Mouse (Mus musculus): ENCODE measurements around the gene Fbxo46. TPM values are rescaled to one million over a fixed set of nuclear protein-coding genes. Genes with fewer than 3 reads are reported as not detected.
A peak's percentile ranks its signal among the peaks of the same experiment; 100 is the strongest.

The Fbxo46 gene
- total RNA-seq, 1 experiment from 2014 or later: 8.3 TPM

- ATAC-seq (replicated peaks in 1 of 2; ENCODE audit: insufficient read depth in 1 of 2, low FRiP score in 2 of 2, low TSS enrichment in 1 of 2, low read depth in 1 of 2, poor library complexity in 2 of 2, severe bottlenecking in 2 of 2): no peak
These were observed 32.9 kb upstream of the Fbxo46 start for GRCm38 (mm10) chr7:19086760-19087159.

- ATAC-seq (replicated peaks in 1 of 2; ENCODE audit: insufficient read depth in 1 of 2, low FRiP score in 2 of 2, low TSS enrichment in 1 of 2, low read depth in 1 of 2, poor library complexity in 2 of 2, severe bottlenecking in 2 of 2): peak; percentile 26 to 42; a peak in 2 of 4 replicates
These were observed 30.8 kb upstream of the Fbxo46 start for GRCm38 (mm10) chr7:19088813-19089212.

GRCm38 (mm10) chr7:19091913-19092312, 27.7 kb upstream of the Fbxo46 start:
- ATAC-seq (replicated peaks in 1 of 2; ENCODE audit: insufficient read depth in 1 of 2, low FRiP score in 2 of 2, low TSS enrichment in 1 of 2, low read depth in 1 of 2, poor library complexity in 2 of 2, severe bottlenecking in 2 of 2): no peak

GRCm38 (mm10) chr7:19092381-19093173, 27.1 kb upstream of the Fbxo46 start:
- peak; percentile 2 to 18; a peak in 1 of 4 replicates for ATAC-seq (replicated peaks in 1 of 2; ENCODE audit: insufficient read depth in 1 of 2, low FRiP score in 2 of 2, low TSS enrichment in 1 of 2, low read depth in 1 of 2, poor library complexity in 2 of 2, severe bottlenecking in 2 of 2)

DNA sequence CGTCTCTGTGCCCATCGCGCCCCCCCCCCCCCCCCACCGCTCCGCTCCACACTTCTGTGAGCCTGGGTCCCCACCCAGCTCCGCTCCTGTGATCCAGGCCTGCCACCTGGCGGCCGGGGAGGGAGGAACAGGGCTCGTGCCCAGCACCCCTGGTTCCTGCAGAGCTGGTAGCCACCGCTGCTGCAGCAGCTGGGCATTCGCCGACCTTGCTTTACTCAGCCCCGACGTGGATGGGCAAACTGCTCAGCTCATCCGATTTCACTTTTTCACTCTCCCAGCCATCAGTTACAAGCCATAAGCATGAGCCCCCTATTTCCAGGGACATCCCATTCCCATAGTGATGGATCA, 26.5 kb upstream of the Fbxo46 start:
- ATAC-seq (replicated peaks in 1 of 2; ENCODE audit: insufficient read depth in 1 of 2, low FRiP score in 2 of 2, low TSS enrichment in 1 of 2, low read depth in 1 of 2, poor library complexity in 2 of 2, severe bottlenecking in 2 of 2): peak; percentile 49 to 71

DNA sequence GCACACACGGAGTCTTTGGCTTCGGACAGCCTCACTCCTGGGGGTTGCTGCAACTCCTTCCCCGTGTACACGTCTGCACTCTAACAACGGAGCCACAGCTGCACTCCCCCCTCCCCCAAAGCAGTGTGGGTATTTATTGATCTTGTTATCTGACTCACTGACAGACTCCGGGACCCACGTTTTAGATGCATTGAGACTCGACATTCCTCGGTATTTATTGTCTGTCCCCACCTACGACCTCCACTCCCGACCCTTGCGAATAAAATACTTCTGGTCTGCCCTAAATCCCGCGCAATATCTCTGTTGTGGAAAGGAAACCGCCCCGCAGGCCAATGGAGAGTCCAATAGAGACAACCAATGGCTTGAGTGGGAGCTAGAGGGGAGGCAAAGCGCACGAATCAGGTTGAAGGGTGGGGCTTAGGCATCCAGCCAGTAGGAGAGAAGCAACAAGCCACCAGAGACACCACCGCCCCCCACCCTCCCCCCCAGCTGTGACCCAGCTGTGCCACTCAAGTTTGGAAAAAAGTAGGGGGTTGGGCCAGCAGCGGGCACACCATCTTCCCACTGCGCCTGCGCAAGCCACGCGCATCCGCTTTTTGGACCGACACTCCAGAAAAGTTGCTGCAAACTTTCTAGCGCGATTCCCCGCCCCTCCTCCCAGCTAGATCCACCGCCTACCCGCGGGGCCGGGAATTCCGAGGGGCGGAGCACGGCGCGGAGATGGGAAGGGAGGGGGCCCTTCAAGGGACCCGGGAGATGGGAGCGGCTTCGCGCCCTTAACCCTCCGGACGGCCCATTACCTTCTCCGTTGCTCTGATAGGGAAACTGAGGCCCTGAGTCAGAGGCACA, 25.9 kb upstream of the Fbxo46 start:
- ATAC-seq (replicated peaks in 1 of 2; ENCODE audit: insufficient read depth in 1 of 2, low FRiP score in 2 of 2, low TSS enrichment in 1 of 2, low read depth in 1 of 2, poor library complexity in 2 of 2, severe bottlenecking in 2 of 2): peak; percentile 74 to 75

DNA sequence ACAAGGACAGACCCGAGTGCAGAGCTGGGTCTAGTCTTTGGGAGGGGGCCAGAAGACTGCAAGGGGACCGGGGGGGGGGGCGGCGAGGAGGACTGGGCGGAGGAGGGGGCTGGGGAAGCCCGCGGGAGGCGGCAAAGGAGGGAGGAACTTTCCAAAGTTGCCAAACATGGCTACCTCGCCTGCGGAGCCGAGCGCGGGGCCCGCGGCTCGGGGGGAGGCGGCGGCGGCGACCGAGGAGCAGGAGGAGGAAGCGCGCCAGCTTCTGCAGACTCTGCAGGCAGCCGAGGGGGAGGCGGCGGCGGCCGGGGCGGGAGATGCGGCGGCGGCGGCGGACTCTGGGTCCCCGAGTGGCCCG, 25.2 kb upstream of the Fbxo46 start, which contains the start of gene Six5:
Six5 (plus strand) TSS at position 124 of the 355 bp plus-strand sequence.
- ATAC-seq (replicated peaks in 1 of 2; ENCODE audit: insufficient read depth in 1 of 2, low FRiP score in 2 of 2, low TSS enrichment in 1 of 2, low read depth in 1 of 2, poor library complexity in 2 of 2, severe bottlenecking in 2 of 2): no peak

GRCm38 (mm10) chr7:19094826-19095750, 24.6 kb upstream of the Fbxo46 start:
- no peak for ATAC-seq (replicated peaks in 1 of 2; ENCODE audit: insufficient read depth in 1 of 2, low FRiP score in 2 of 2, low TSS enrichment in 1 of 2, low read depth in 1 of 2, poor library complexity in 2 of 2, severe bottlenecking in 2 of 2)

GRCm38 (mm10) chr7:19095751-19096110, 23.9 kb upstream of the Fbxo46 start:
- ATAC-seq (replicated peaks in 1 of 2; ENCODE audit: insufficient read depth in 1 of 2, low FRiP score in 2 of 2, low TSS enrichment in 1 of 2, low read depth in 1 of 2, poor library complexity in 2 of 2, severe bottlenecking in 2 of 2): peak; percentile 17 to 33; a peak in 2 of 4 replicates

DNA sequence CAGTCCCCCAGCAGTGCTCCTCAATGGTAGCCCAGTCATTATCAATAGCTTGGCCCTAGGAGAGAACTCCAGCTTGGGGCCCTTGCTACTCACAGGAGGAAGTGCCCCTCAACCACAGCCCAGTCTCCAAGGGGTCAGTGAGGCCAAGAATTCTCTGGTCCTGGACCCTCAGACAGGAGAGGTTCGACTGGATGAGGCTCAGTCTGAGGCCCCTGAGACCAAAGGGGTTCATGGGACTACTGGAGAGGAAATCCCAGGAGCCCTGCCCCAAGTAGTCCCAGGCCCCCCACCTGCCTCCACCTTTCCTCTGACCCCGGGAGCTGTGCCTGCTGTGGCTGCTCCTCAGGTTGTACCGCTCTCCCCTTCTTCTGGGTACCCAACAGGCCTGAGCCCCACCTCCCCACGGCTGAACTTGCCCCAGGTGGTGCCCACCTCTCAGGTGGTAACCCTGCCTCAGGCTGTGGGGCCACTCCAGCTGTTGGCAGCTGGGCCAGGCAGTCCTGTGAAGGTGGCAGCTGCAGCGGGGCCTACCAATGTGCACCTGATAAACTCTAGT, 23.2 kb upstream of the Fbxo46 start:
- no peak for ATAC-seq (replicated peaks in 1 of 2; ENCODE audit: insufficient read depth in 1 of 2, low FRiP score in 2 of 2, low TSS enrichment in 1 of 2, low read depth in 1 of 2, poor library complexity in 2 of 2, severe bottlenecking in 2 of 2)

DNA sequence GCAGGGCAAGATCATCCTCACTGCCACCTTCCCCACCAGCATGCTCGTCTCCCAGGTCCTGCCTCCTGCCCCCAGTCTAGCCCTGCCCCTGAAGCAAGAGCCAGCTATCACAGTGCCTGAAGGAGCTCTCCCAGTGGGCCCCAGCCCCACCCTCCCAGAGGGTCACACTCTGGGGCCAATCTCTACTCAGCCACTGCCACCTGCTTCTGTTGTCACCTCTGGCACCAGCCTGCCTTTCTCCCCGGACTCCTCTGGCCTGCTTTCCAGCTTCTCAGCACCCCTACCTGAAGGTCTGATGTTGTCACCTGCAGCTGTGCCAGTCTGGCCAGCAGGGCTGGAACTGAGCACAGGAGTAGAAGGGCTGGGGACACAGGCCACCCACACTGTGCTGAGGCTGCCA, 22.4 kb upstream of the Fbxo46 start:
- no peak for ATAC-seq (replicated peaks in 1 of 2; ENCODE audit: insufficient read depth in 1 of 2, low FRiP score in 2 of 2, low TSS enrichment in 1 of 2, low read depth in 1 of 2, poor library complexity in 2 of 2, severe bottlenecking in 2 of 2)

DNA sequence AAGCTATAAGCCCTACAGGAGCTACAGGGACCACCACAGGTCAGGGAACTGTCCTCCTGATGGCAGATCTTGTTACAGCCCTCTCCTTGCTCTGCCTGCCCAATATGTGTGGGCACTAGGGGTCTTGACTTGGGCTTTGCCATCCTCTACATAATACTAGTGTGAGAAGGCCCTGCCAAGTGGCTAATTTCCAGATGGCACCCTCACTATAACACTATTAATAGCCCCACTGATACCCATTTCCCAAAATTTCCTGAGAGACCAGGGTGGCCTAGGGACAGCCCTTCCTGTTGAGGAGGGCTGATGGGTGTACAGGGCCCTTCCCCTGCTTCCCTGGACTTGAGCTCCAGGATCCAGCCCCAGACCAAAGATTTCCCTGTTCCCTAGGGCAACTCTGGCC, 21.8 kb upstream of the Fbxo46 start:
- ATAC-seq (replicated peaks in 1 of 2; ENCODE audit: insufficient read depth in 1 of 2, low FRiP score in 2 of 2, low TSS enrichment in 1 of 2, low read depth in 1 of 2, poor library complexity in 2 of 2, severe bottlenecking in 2 of 2): no peak

DNA sequence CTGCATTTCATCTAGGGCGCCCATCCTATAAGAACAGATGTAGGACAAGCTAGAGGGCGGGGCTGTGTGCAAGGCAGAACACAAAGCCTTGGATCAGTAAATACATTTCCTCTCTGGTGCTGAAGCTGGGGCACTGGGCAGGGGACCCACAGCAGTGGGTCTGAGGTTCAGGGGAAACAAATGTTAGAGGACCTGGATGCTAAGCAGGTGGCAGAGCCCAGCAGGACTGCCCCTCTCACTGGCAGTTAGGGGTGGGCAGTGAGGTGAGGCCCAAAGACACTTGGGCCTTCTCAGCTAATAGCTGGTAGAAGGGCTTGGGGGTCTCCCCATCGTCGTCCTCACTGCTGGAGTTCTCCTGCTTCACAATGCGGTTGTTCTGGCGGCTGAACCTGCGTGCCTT, 20.8 kb upstream of the Fbxo46 start:
- no peak for ATAC-seq (replicated peaks in 1 of 2; ENCODE audit: insufficient read depth in 1 of 2, low FRiP score in 2 of 2, low TSS enrichment in 1 of 2, low read depth in 1 of 2, poor library complexity in 2 of 2, severe bottlenecking in 2 of 2)

- no peak for ATAC-seq (replicated peaks in 1 of 2; ENCODE audit: insufficient read depth in 1 of 2, low FRiP score in 2 of 2, low TSS enrichment in 1 of 2, low read depth in 1 of 2, poor library complexity in 2 of 2, severe bottlenecking in 2 of 2)
These were observed 19.4 kb upstream of the Fbxo46 start for GRCm38 (mm10) chr7:19100290-19100689.

DNA sequence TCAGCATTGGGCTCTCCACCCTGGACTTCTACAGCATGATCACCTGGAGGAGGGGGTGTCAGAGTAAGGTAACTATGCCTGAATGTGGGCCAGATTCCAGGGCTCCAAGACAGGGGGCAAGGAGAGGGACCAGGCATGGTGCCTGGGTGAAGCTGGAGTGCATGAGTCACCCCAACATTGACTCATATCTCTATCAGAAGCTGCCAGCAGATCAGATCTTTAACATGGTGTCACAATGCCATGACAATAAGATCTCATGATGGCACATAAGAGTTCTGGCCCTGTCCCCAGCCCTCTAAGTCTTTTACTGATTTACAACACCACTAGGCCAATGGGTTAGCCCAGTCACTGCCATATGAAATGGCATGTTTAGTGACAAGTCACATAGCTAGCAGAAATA, 15.9 kb upstream of the Fbxo46 start:
- ATAC-seq (replicated peaks in 1 of 2; ENCODE audit: insufficient read depth in 1 of 2, low FRiP score in 2 of 2, low TSS enrichment in 1 of 2, low read depth in 1 of 2, poor library complexity in 2 of 2, severe bottlenecking in 2 of 2): no peak

DNA sequence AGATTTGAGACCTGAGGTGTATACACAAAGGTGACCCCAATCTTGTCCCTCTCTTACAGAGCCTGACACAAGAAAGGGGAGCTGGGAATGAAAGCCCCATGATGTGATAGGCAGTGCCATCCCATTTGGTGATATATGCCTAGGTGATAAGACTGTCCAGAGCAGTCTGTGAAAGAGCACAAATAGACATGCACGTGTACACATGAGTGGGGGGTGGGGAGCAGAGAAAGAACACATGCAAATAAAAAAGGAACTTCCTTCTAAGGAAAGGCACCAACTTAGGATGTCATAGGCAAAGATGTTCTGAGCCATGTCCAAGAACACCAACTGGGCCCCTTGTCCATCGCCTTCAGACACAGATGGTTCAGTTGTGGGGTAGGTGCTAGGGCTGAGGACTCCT, 15.2 kb upstream of the Fbxo46 start:
- no peak for ATAC-seq (replicated peaks in 1 of 2; ENCODE audit: insufficient read depth in 1 of 2, low FRiP score in 2 of 2, low TSS enrichment in 1 of 2, low read depth in 1 of 2, poor library complexity in 2 of 2, severe bottlenecking in 2 of 2)

DNA sequence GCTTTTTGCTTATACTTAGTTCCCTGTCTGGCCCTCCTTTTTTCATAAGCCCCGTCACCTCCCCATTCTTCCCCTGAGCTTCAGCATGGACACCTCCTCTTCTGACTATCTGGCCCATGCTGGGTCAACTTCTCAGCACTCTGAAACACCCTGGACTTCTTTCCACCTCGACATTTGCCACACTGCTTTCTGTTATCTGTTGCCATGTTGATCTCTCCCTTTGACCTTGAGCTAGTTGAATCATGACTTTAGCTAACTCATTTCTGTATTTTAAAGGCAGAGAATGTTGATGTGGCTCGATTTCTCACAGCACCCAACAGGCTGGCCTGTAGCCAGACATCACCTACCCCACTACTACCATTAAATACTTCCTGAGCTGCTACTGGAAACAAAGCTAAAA, 12.2 kb upstream of the Fbxo46 start:
- ATAC-seq (replicated peaks in 1 of 2; ENCODE audit: insufficient read depth in 1 of 2, low FRiP score in 2 of 2, low TSS enrichment in 1 of 2, low read depth in 1 of 2, poor library complexity in 2 of 2, severe bottlenecking in 2 of 2): no peak

All from hematopoietic stem cell, adult 5-6 weeks (primary cell).